Mouse (Mus musculus) olfactory bulb, adult 2 months (tissue): Measurements from ENCODE around the gene Clip4.

Experiments used
- CTCF ChIP-seq: fragments of 200-500 bp; IDR thresholded peaks from 2 replicates; pipeline ENCODE4 v1.5.1; 2012; ENCODE audit warnings: low read depth, mild to moderate bottlenecking, low read length, moderate library complexity; ENCODE audit not compliant: insufficient read depth
- POLR2A ChIP-seq: fragments of 200-500 bp; IDR thresholded peaks from 2 replicates; pipeline ENCODE4 v1.6.1; 2012; ENCODE audit warnings: mild to moderate bottlenecking, low read depth, low read length, moderate library complexity; ENCODE audit not compliant: insufficient read depth

- TF ChIP-seq CTCF, result no peak
- TF ChIP-seq POLR2A, result no peak
These were observed 102.0 kb downstream of the Clip4 start for GRCm38 (mm10) chr17:71870232-71870621.
